Mouse (Mus musculus) C2C12 (cell line): ENCODE data around the gene Bak1. TPM values are rescaled to one million over a fixed set of nuclear protein-coding genes. Genes with fewer than 3 reads are reported as not detected.

ENCODE experiments used
- H3K27me3 ChIP-seq: one replicate; pipeline ENCODE4 v1.6.1; 2011; ENCODE audit not compliant: control insufficient read depth, insufficient read depth, insufficient read length
- H3K36me3 ChIP-seq: one replicate; pipeline ENCODE4 v1.6.1; 2011; ENCODE audit not compliant: control insufficient read depth, insufficient read depth
- H3K4me3 ChIP-seq: one replicate; pipeline ENCODE4 v1.5.1; 2011; ENCODE audit warnings: mild to moderate bottlenecking, control low read depth; ENCODE audit not compliant: poor library complexity, insufficient read depth, severe bottlenecking
- H3K79me2 ChIP-seq: one replicate; pipeline ENCODE4 v1.6.1; 2011; ENCODE audit not compliant: control insufficient read depth, insufficient read depth
- H3K79me3 ChIP-seq: one replicate; pipeline ENCODE4 v1.6.1; 2011; ENCODE audit warnings: low read depth, control low read depth
- H3ac ChIP-seq: one replicate; pipeline ENCODE3; 2011; ENCODE audit warnings: low read depth; ENCODE audit not compliant: control insufficient read depth, insufficient read length
- CEBPB ChIP-seq: IDR thresholded peaks from one replicate; pipeline ENCODE4 v1.6.1; 2011; ENCODE audit warnings: low read depth, mild to moderate bottlenecking, control low read depth, moderate library complexity
- CTCF ChIP-seq: IDR thresholded peaks from one replicate; pipeline ENCODE4 v1.5.1; 2011; ENCODE audit not compliant: control insufficient read depth, insufficient read depth, insufficient read length
- FOSL1 ChIP-seq: IDR thresholded peaks from one replicate; pipeline ENCODE4 v1.8.0; 2011; ENCODE audit warnings: mild to moderate bottlenecking, low read length; ENCODE audit not compliant: poor library complexity, insufficient read depth, severe bottlenecking
- MAX ChIP-seq: IDR thresholded peaks from one replicate; pipeline ENCODE4 v1.6.1; 2011; ENCODE audit warnings: mild to moderate bottlenecking, control low read depth
- MYOD1 ChIP-seq: IDR thresholded peaks from one replicate; pipeline ENCODE4 v1.6.1; 2011; ENCODE audit warnings: low read depth; ENCODE audit not compliant: control insufficient read depth, insufficient read length
- MYOG ChIP-seq: IDR thresholded peaks from one replicate; pipeline ENCODE4 v1.6.1; 2011; ENCODE audit not compliant: control insufficient read depth, insufficient read length; ENCODE audit errors: extremely low read depth
- USF1 ChIP-seq: IDR thresholded peaks from one replicate; pipeline ENCODE4 v1.6.1; 2011; ENCODE audit warnings: low read depth, mild to moderate bottlenecking, control low read depth, moderate library complexity
- polyA plus RNA-seq: library from polyadenylated mRNA; unstranded; fragments of >200 nt; fragmentation: generic; extraction: Trizol; gene quantifications from one replicate; pipeline ENCODE4 v1.2.1, GENCODE M21; 2012; ENCODE audit warnings: missing spikeins

Bak1 gene
- polyA plus RNA-seq, 1 experiment, result 95.1 TPM

- Histone ChIP-seq H3K27me3 (no peaks in the 10 kb centered on the region), H3K36me3 (no peaks in the 10 kb centered on the region), H3K79me3 (peaks cover 41% of the 10 kb centered on the region), H3ac (no peak overlapping the region), H3K79me2 (peaks cover 85% of the 10 kb centered on the region), H3K4me3 (no peak overlapping the region)
- no peak for TF ChIP-seq MYOD1
- no peak for TF ChIP-seq MYOG
- TF ChIP-seq CEBPB, result no peak
- no peak for TF ChIP-seq FOSL1
- no peak for TF ChIP-seq USF1
- TF ChIP-seq CTCF, result no peak
Observed at GRCm38 (mm10) chr17:27066065-27066464, 37.3 kb upstream of the Bak1 start.

- H3ac ChIP-seq, result no peak overlapping the region
- no peaks in the 10 kb centered on the region for H3K36me3 ChIP-seq
Observed at GRCm38 (mm10) chr17:27064195-27064594, 35.4 kb upstream of the Bak1 start.

GRCm38 (mm10) chr17:27063717-27064116, 34.9 kb upstream of the Bak1 start:
- Histone ChIP-seq H3K4me3 (no peak overlapping the region), H3K79me3 (peaks cover 51% of the 10 kb centered on the region), H3ac (no peak overlapping the region), H3K27me3 (no peaks in the 10 kb centered on the region), H3K36me3 (no peaks in the 10 kb centered on the region), H3K79me2 (peaks cover 88% of the 10 kb centered on the region)
- TF ChIP-seq MYOD1 (no peak), CTCF (no peak), CEBPB (no peak)

More at GRCm38 (mm10) chr17:27064195-27064594, 35.4 kb upstream of the Bak1 start:
- H3K79me3 ChIP-seq, result peaks cover 46% of the 10 kb centered on the region
- peaks cover 88% of the 10 kb centered on the region for H3K79me2 ChIP-seq
- TF ChIP-seq MYOG (no peak), USF1 (no peak), CTCF (no peak), MYOD1 (no peak), FOSL1 (no peak), CEBPB (no peak), MAX (no peak)
- no peaks in the 10 kb centered on the region for H3K27me3 ChIP-seq
- no peak overlapping the region for H3K4me3 ChIP-seq

DNA sequence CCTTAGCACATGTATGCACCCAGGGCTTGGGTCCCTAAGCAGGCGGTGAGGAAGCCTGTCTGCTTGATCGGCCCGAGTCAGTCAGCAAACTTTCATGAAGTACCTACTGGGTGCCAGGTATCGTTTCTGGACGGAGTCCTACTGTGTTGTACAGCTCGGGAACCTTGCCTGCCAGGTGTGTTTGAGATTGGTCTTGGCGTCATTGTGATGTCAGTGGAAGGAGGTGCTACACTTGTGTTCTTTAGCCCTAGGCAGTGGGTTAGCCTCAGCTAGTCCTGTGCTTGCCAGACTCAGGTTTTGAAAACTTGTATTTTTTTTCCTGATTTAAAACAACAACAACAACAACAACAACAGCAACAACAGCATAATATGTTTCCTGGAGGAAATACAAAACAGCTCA, 33.9 kb upstream of the Bak1 start:
- no peaks in the 10 kb centered on the region for H3K27me3 ChIP-seq
- peaks cover 98% of the 10 kb centered on the region for H3K79me2 ChIP-seq
- H3K36me3 ChIP-seq, result no peaks in the 10 kb centered on the region
- H3ac ChIP-seq, result no peak overlapping the region
- no peak overlapping the region for H3K4me3 ChIP-seq
- TF ChIP-seq MYOD1 (no peak), CEBPB (no peak)
- H3K79me3 ChIP-seq, result peaks cover 55% of the 10 kb centered on the region

GRCm38 (mm10) chr17:27061727-27062126, 32.9 kb upstream of the Bak1 start:
- H3K4me3 ChIP-seq, result no peak overlapping the region
- H3K27me3 ChIP-seq, result no peaks in the 10 kb centered on the region
- TF ChIP-seq USF1 (no peak), CTCF (no peak), MYOD1 (no peak), MAX (no peak), CEBPB (no peak), MYOG (no peak), FOSL1 (no peak)
- peaks cover 53% of the 10 kb centered on the region for H3K79me3 ChIP-seq
- no peak overlapping the region for H3ac ChIP-seq
- H3K79me2 ChIP-seq, result peaks cover 95% of the 10 kb centered on the region
- H3K36me3 ChIP-seq, result no peaks in the 10 kb centered on the region

DNA sequence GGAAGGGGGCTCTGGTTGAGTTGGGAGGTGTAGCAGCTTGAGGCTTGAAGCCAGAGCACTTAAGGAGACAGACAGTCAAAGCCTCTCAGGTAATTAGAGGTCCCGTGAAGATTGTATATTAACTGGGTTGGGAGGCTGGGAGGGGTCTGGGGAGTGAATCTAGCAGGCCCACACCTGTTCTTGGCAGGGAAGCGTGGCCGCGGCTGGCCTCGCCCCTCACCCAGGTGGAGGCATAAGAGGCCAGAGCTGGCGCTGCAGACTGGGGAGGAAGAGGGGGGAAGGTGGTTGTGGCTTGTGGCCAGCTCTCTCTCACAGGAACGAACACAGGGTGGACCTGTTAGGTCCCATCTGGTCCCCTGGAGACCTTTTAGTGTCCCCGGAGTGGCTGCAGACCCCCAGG, 31.9 kb upstream of the Bak1 start:
- TF ChIP-seq MYOD1 (no peak), FOSL1 (no peak), CTCF (no peak), CEBPB (no peak), USF1 (no peak), MAX (no peak), MYOG (no peak)
- Histone ChIP-seq H3K27me3 (no peaks in the 10 kb centered on the region), H3K36me3 (no peaks in the 10 kb centered on the region)

More for the DNA sequence above, 31.9 kb upstream of the Bak1 start:
- H3K79me3 ChIP-seq, result peaks cover 48% of the 10 kb centered on the region
- H3K79me2 ChIP-seq, result peaks cover 86% of the 10 kb centered on the region
- no peak overlapping the region for H3ac ChIP-seq
- no peak overlapping the region for H3K4me3 ChIP-seq
